Mouse (Mus musculus) neural tube, embryonic 11.5 days (tissue): Measurements from ENCODE around the gene Gm21761. TPM values are rescaled to one million over a fixed set of nuclear protein-coding genes. Genes with fewer than 3 reads are reported as not detected.

Source experiments
- polyA plus RNA-seq: library from polyadenylated mRNA; unstranded; fragments of >200 nt; fragmentation: Nextera tagmentation; extraction: Ambion mirVana; gene quantifications from 2 replicates; pipeline ENCODE4 v1.2.1, GENCODE M21; 2014

Gm21761 gene
- polyA plus RNA-seq, 1 experiment from 2014 or later: not detected

Other genes with a start within 250 kb of the Gm21761 start
- gene Hmgcs1, start 238.9 kb downstream of the Gm21761 start, polyA plus RNA-seq: 430 and 450 TPM in 2 replicates
- gene Nim1k, start 173.4 kb downstream of the Gm21761 start, polyA plus RNA-seq: 1.3 and 1.7 TPM in 2 replicates
- gene Zfp131, start 138.4 kb downstream of the Gm21761 start, polyA plus RNA-seq: 40.6 and 42.4 TPM in 2 replicates
- not detected in 2 replicates for gene AF067063, start 99.1 kb downstream of the Gm21761 start, polyA plus RNA-seq
- gene D13Ertd608e, start 93.3 kb downstream of the Gm21761 start, polyA plus RNA-seq: not detected in 2 replicates
- gene Tcstv1, start 34.5 kb downstream of the Gm21761 start, polyA plus RNA-seq: not detected in 2 replicates
- not detected in 2 replicates for gene B020031M17Rik, start 21.5 kb upstream of the Gm21761 start, polyA plus RNA-seq
- gene Gm36079, start 97.7 kb upstream of the Gm21761 start, polyA plus RNA-seq: not detected in 2 replicates
- gene Gm21188, start 122.9 kb upstream of the Gm21761 start, polyA plus RNA-seq: not detected in 2 replicates
- gene Gm20767, start 211.0 kb upstream of the Gm21761 start, polyA plus RNA-seq: not detected in 2 replicates
- gene Gm21818, start 243.2 kb upstream of the Gm21761 start, polyA plus RNA-seq: not detected in 2 replicates